Mouse (Mus musculus): Measurements from ENCODE around the gene Fut8. TPM values are rescaled to one million over a fixed set of nuclear protein-coding genes. Genes with fewer than 3 reads are reported as not detected.

The Fut8 gene
- polyA plus RNA-seq (2012; rRNA removed): 11.6 and 17.1 TPM in 2 replicates

GRCm38 (mm10) chr12:77237950-77238530, at the start of gene Fut8:
Gene Fut8 (plus strand): TSS chr12:77238125.

Measured in central nervous system, embryonic 11.5 days (tissue).